Comparison of ENCODE assay signal across 9 mouse cellular contexts in the genomic region with DNA sequence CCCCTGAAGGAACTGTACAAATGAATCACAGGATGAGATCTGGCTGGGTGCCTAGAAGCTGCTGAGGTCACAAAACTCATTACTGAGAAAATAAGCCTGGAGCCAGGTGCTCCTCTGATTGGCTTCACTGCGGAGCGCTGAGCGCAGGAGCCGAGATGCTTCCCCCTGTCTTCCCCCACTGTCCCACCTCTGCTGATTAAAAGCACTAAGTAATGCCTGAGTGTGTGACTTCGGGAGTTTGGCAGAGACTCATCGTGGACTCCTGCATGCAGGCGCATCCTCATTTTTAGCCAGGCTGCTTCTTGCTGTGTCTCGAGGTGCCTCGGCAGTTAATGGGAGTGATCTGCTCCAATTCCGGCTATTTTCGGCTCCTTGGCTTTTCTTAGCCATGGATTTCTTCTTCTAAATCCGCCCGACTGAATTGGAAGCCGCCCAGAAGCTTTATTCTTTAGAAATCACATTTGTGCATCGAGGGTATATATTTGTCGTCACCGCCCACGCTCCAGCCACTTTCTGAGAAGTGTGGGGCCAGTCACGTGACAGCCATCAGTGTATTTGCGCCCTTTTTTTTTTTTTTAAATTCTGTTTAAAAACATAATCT. TPM values are rescaled to one million over a fixed set of nuclear protein-coding genes. Genes with fewer than 3 reads are reported as not detected.
DNase-seq lines count a peak whose midpoint lies in the region; ATAC-seq and TF ChIP-seq lines count a peak whose summit lies in the region.
"Had no signal": no experiment of that assay in that cellular context is flagged by ENCODE, and none has a peak within 500 bp of the region (broad histone marks: within the 10 kb centered on the region; RNA-seq: fewer than 3 reads in every experiment).

No protein-coding gene starts in this region.

- H3K4me2 ChIP-seq in lung, embryonic 14.5 days = peak overlapping the region; percentile 43
- H3K4me2 ChIP-seq in kidney, embryonic 14.5 days (replicated peaks; ENCODE audit: low read depth, low read length) = peak overlapping the region; percentile 30; the same call in 1 of the 2 replicates

- no peaks in the 10 kb centered on the region for H3K4me1 ChIP-seq in lung, embryonic 14.5 days (ENCODE audit: insufficient read depth)
- H3K4me1 ChIP-seq in kidney, embryonic 14.5 days (ENCODE audit: control insufficient read depth, insufficient read depth, low read length) = peaks cover 14% of the 10 kb centered on the region

- no peak overlapping the region for H3K4me3 ChIP-seq in lung, embryonic 14.5 days (ENCODE audit: low read depth, low read length)
- H3K4me3 ChIP-seq in kidney, embryonic 14.5 days (ENCODE audit: low read length) = no peak overlapping the region

- no peaks in the 10 kb centered on the region for H3K27me3 ChIP-seq in lung, embryonic 14.5 days (ENCODE audit: insufficient read depth, low read length)
- no peaks in the 10 kb centered on the region for H3K27me3 ChIP-seq in kidney, embryonic 14.5 days (ENCODE audit: control insufficient read depth, insufficient read depth, low read length)

- no peak for TF ChIP-seq CTCF in lung, embryonic 14.5 days (IDR thresholded peaks at IDR 0.05; ENCODE audit: low read depth)

- no peak for ATAC-seq in lung, embryonic 14.5 days (ENCODE audit: insufficient read depth)
- ATAC-seq in kidney, embryonic 14.5 days (ENCODE audit: low FRiP score, low TSS enrichment) = no peak; the same call in 1 of the 2 replicates

- H3K9me3 ChIP-seq in lung, embryonic 14.5 days (ENCODE audit: low read depth, low read length) = no peaks in the 10 kb centered on the region
- H3K9me3 ChIP-seq in kidney, embryonic 14.5 days (ENCODE audit: control insufficient read depth, low read length) = no peaks in the 10 kb centered on the region

- peak; percentile 69 for DNase-seq in lung, embryonic 14.5 days
- no peak for DNase-seq in lung, postnatal 25 days (ENCODE audit: low spot score)
- DNase-seq in cerebellum, adult 18-20 months = peak; percentile 82 to 86
- DNase-seq in gastrocnemius, adult 18-20 months (ENCODE audit: low spot score) = peak; percentile 53
- peak; percentile 39 for DNase-seq in lung, postnatal 10 days
- DNase-seq in telencephalon, adult 2 months (ENCODE audit: low read depth, low spot score) = peak; percentile 92
- no peak for DNase-seq in T-cell, adult 2 months (ENCODE audit: low spot score)

- no peak overlapping the region for H3K27ac ChIP-seq in lung, embryonic 14.5 days (ENCODE audit: low read depth)
- no peak overlapping the region for H3K27ac ChIP-seq in kidney, embryonic 14.5 days (ENCODE audit: low read depth, low read length)

- 60% methylated on average over 20 of the region's 20 CpGs for WGBS in lung, embryonic 14.5 days
- WGBS in kidney, embryonic 14.5 days = 59% methylated on average over 20 of the region's 20 CpGs

- H3K36me3 ChIP-seq in lung, embryonic 14.5 days (ENCODE audit: insufficient read depth) = no peaks in the 10 kb centered on the region
- no peaks in the 10 kb centered on the region for H3K36me3 ChIP-seq in kidney, embryonic 14.5 days (ENCODE audit: control insufficient read depth, insufficient read depth, low read length)

- no peak overlapping the region for H3K9ac ChIP-seq in lung, embryonic 14.5 days
- no peak overlapping the region for H3K9ac ChIP-seq in kidney, embryonic 14.5 days (ENCODE audit: low read depth, low read length)

RNA-seq across cellular contexts. Expression of a gene that starts 55.3 kb away (rescaled TPM):
- polyA plus RNA-seq in lung, embryonic 14.5 days (2014; fragmentation: Nextera tagmentation; extraction: Ambion mirVana) = not detected in 2 replicates
- not detected for total RNA-seq in gastrocnemius, adult 18-20 months (2021)
- polyA plus RNA-seq in kidney, embryonic 14.5 days (2014; fragmentation: Nextera tagmentation; extraction: Ambion mirVana) = 0.47 and 0.57 TPM in 2 replicates
- polyA plus RNA-seq: limb, embryonic 11.5 days had no signal

Comparison
In these comparisons a context has a peak if more than half of its experiments do, and no peak if none do; other contexts are left out.
1. DNase-seq: peak in lung, embryonic 14.5 days (single experiment), cerebellum, adult 18-20 months (2 of 2), gastrocnemius, adult 18-20 months (single experiment), lung, postnatal 10 days (single experiment) and telencephalon, adult 2 months (single experiment); none in lung, postnatal 25 days (single experiment) and T-cell, adult 2 months (single experiment).